Mouse (Mus musculus): ENCODE data around the gene Zkscan7.
"Not testable (repeated sequence)": the region's sequence is repeated elsewhere in the genome, so short reads cannot be mapped to it uniquely, and the experiment has no call there.

Gene Zkscan7

DNA sequence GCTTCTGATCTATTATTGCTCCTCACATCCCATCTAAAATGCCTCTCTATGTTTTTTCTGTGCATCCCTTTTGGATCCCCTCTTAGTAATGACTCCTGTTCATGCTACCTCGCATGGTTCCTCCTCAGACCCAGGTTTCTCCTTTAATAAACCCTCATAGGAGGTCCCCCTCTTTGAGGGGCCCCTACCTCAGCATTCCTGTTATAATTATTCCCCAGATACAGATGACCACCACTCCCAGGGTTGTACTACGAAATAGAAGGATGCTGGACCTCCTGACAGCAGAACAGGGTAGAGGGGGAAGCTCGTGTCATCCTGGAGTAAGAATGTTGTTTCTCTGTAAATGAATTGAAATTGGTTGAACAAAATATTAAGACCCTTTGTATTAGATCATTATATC is at the start of gene Zkscan7:
TSS of gene Zkscan7 (plus strand) at position 301 of the 400 bp plus-strand sequence.
- no peak for DNase-seq (ENCODE audit: low read depth)

DNA sequence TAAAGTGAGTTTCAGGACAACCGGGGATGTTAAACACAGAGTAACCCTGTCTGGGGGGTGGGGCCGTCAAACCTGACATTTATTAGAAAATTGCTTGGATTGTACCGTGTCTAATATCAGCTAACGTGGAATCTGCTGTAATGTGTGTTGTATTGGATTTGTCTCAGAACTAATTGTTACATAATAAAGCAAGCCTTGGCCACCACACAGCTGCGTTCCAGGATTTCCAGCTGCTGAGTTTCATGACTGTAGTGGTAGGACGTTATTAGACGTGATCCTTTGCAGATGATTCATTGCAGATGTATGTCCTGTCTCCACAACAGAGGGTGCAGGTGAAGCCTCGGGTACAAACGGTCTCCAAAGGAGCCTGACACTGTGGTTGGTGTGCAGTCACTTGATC is 49.4 kb upstream of the Zkscan7 start:
- no peak for DNase-seq (ENCODE audit: low read depth)

DNA sequence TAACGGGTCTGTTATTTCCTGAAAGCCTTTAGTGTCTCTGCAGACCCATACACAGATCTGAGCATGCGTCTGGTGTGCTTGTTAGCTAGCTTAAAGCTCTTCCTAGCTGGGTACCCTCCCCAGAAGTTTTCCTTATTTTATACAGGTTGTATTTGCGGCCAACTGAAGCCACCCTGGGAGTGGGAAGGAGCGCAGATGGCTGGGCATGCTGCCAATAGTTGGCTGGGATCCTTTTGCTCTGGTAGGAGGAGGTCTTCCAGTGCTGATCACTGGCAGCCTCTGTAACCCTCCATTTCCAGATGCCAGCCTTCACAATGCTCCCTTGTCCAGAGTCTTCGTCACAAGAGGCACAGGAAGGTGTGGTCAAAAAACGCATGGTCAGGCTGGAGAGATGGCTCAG is 48.7 kb upstream of the Zkscan7 start:
- no peak for DNase-seq (ENCODE audit: low read depth)

- no peak for DNase-seq (ENCODE audit: low read depth)
Observed at GRCm38 (mm10) chr9:122837216-122837615, 48.3 kb upstream of the Zkscan7 start.

- DNase-seq (ENCODE audit: low read depth), result no peak
Observed at GRCm38 (mm10) chr9:122837680-122838079, 47.8 kb upstream of the Zkscan7 start.

DNA sequence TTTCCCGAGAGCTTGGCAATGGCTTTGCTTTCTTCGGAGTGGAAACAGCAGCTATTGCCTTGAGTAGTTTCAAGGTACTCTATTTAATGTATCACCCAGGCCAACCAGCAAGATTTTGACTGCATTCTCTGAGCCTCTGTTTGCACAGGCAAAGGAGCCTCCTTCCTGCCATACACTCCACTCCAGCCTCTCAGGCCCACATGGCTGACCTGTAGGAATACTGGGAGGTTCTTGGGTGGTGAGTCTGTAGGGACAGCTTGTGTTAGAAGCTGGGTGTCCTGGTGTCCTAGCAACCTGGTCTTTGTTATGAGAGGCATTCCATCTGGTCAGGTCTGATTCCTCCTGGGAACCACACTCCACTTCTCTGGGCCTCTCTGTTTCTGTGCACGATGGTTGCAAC is 41.7 kb upstream of the Zkscan7 start, which contains the start of gene Gm35549:
TSS of gene Gm35549 (minus strand) at position 276 of the 400 bp plus-strand sequence.
- DNase-seq (ENCODE audit: low read depth), result no peak

- no peak for DNase-seq (ENCODE audit: low read depth)
Observed at GRCm38 (mm10) chr9:122845621-122846020, 39.9 kb upstream of the Zkscan7 start.

GRCm38 (mm10) chr9:122846156-122846555 is 39.3 kb upstream of the Zkscan7 start:
- DNase-seq (ENCODE audit: low read depth), result no peak

GRCm38 (mm10) chr9:122847811-122848311 is 37.6 kb upstream of the Zkscan7 start:
- not testable (repeated sequence) for DNase-seq (ENCODE audit: low read depth)

DNA sequence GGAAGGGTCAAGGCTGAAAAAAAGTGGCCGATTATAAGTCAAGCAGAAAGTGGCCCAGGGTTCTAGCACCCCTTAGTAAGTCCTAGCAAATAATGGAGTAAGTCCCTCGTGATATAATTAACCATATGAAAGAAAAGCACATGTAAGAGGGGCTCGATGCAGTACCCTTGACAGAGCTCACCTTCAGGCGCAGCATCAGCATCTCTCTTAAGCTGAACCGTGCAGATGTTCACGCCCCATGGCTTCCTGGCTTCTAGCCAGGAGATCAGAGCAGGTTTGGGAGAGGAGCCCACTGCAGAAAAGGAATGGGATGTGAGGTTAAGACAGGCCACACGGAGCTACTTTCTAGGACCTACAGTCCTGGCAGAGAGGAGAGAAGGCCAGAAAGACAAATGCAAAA is 31.0 kb upstream of the Zkscan7 start:
- no peak for DNase-seq (ENCODE audit: low read depth)

GRCm38 (mm10) chr9:122855141-122855540 is 30.3 kb upstream of the Zkscan7 start:
- not testable (repeated sequence) for DNase-seq (ENCODE audit: low read depth)

- DNase-seq (ENCODE audit: low read depth), result no peak
Observed at GRCm38 (mm10) chr9:122855617-122856016, 29.9 kb upstream of the Zkscan7 start.

GRCm38 (mm10) chr9:122856716-122857115 is 28.8 kb upstream of the Zkscan7 start:
- no peak for DNase-seq (ENCODE audit: low read depth)

- no peak for DNase-seq (ENCODE audit: low read depth)
Observed at GRCm38 (mm10) chr9:122860752-122861151, 24.7 kb upstream of the Zkscan7 start.

- DNase-seq (ENCODE audit: low read depth), result no peak
Observed at GRCm38 (mm10) chr9:122863731-122864130, 21.8 kb upstream of the Zkscan7 start.

- no peak for DNase-seq (ENCODE audit: low read depth)
Observed at GRCm38 (mm10) chr9:122864848-122865247, 20.6 kb upstream of the Zkscan7 start.

GRCm38 (mm10) chr9:122865697-122866166 is 19.8 kb upstream of the Zkscan7 start, which contains the start of gene Zfp445:
Gene Zfp445, minus strand, starts transcription at chr9:122866006.
- peak; percentile 80 for DNase-seq (ENCODE audit: low read depth)

- no peak for DNase-seq (ENCODE audit: low read depth)
Observed at GRCm38 (mm10) chr9:122866192-122866591, 19.3 kb upstream of the Zkscan7 start.

- DNase-seq (ENCODE audit: low read depth), result no peak
Observed at GRCm38 (mm10) chr9:122872595-122872994, 12.9 kb upstream of the Zkscan7 start.

- DNase-seq (ENCODE audit: low read depth), result no peak
Observed at GRCm38 (mm10) chr9:122874653-122875052, 10.8 kb upstream of the Zkscan7 start.

GRCm38 (mm10) chr9:122875145-122875544 is 10.3 kb upstream of the Zkscan7 start:
- DNase-seq (ENCODE audit: low read depth), result no peak

GRCm38 (mm10) chr9:122886372-122887179 is 1.1 kb downstream of the Zkscan7 start:
- DNase-seq (ENCODE audit: low read depth), result peak; percentile 43

DNA sequence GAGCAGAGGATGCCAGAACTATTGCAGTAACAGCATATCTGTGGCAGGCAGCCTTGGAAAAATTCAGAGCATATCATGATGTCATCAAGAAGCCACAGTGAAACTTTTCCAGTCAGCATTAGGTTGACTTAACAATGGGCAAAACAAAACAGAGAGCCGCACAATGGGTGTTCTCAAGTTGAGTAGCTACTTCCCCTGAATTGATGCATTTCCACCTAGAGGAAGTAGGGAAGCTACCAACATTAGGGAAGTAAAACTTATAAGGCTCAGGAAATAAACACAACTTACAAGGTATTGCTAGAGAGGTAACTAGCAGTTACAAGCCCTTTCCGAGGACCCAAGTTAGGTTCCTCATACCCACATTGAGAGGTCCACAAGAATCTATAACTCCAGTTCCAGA is 15.6 kb downstream of the Zkscan7 start:
- no peak for DNase-seq (ENCODE audit: low read depth)

Measured in c-Kit-positive CD71-positive TER-119-negative erythroid progenitor cells, embryonic 14.5 days (primary cell).